Mouse (Mus musculus): ENCODE results near the gene Hs6st3. TPM values are rescaled to one million over a fixed set of nuclear protein-coding genes. Genes with fewer than 3 reads are reported as not detected.
A peak's percentile ranks its signal among the peaks of the same experiment; 100 is the strongest.

The Hs6st3 gene
- polyA plus RNA-seq, 1 experiment from 2014 or later, result 0.80 TPM

- H3K27me3 ChIP-seq, result no peaks in the 10 kb centered on the region
- H3K4me1 ChIP-seq, result no peaks in the 10 kb centered on the region
- H3K27ac ChIP-seq, result no peak overlapping the region
- no peaks in the 10 kb centered on the region for H3K9me3 ChIP-seq (replicated peaks)
- no peak for ATAC-seq (ENCODE audit: low FRiP score)
- H3K4me2 ChIP-seq (replicated peaks), result no peak overlapping the region
- H3K36me3 ChIP-seq, result no peaks in the 10 kb centered on the region
- 94% methylated on average over 8 of the region's 8 CpGs for WGBS
- no peak overlapping the region for H3K4me3 ChIP-seq
- H3K9ac ChIP-seq, result no peak overlapping the region
Observed at GRCm38 (mm10) chr14:119789457-119789856, 651.3 kb downstream of the Hs6st3 start.

GRCm38 (mm10) chr14:119797172-119797850 lies 659.2 kb downstream of the Hs6st3 start:
- WGBS, result 34% methylated on average over 9 of the region's 9 CpGs

GRCm38 (mm10) chr14:119798561-119798960 lies 660.4 kb downstream of the Hs6st3 start:
- Histone ChIP-seq H3K9me3 (replicated peaks) (no peaks in the 10 kb centered on the region), H3K4me3 (no peak overlapping the region), H3K9ac (no peak overlapping the region), H3K36me3 (no peaks in the 10 kb centered on the region), H3K4me2 (replicated peaks) (no peak overlapping the region), H3K27ac (no peak overlapping the region), H3K4me1 (no peaks in the 10 kb centered on the region), H3K27me3 (no peaks in the 10 kb centered on the region)
- ATAC-seq (ENCODE audit: low FRiP score), result no peak
- 92% methylated on average over 11 of the region's 11 CpGs for WGBS

More at GRCm38 (mm10) chr14:119797172-119797850, 659.2 kb downstream of the Hs6st3 start:
- H3K9ac ChIP-seq, result no peak overlapping the region
- no peaks in the 10 kb centered on the region for H3K4me1 ChIP-seq
- no peak overlapping the region for H3K4me3 ChIP-seq
- ATAC-seq (ENCODE audit: low FRiP score), result no peak
- H3K9me3 ChIP-seq (replicated peaks), result no peaks in the 10 kb centered on the region
- no peaks in the 10 kb centered on the region for H3K36me3 ChIP-seq
- no peak overlapping the region for H3K27ac ChIP-seq
- no peaks in the 10 kb centered on the region for H3K27me3 ChIP-seq
- no peak overlapping the region for H3K4me2 ChIP-seq (replicated peaks)

- Histone ChIP-seq H3K36me3 (no peaks in the 10 kb centered on the region), H3K4me1 (no peaks in the 10 kb centered on the region), H3K9me3 (replicated peaks) (no peaks in the 10 kb centered on the region), H3K4me2 (replicated peaks) (no peak overlapping the region), H3K27me3 (no peaks in the 10 kb centered on the region), H3K4me3 (no peak overlapping the region), H3K9ac (no peak overlapping the region), H3K27ac (no peak overlapping the region)
- no peak for ATAC-seq (ENCODE audit: low FRiP score)
- WGBS, result 79% methylated on average over 11 of the region's 11 CpGs
Observed at GRCm38 (mm10) chr14:119800856-119801255, 662.7 kb downstream of the Hs6st3 start.

GRCm38 (mm10) chr14:119813898-119814297 lies 675.8 kb downstream of the Hs6st3 start:
- Histone ChIP-seq H3K9ac (no peak overlapping the region), H3K27me3 (no peaks in the 10 kb centered on the region; the same call in 1 of the 2 replicates), H3K36me3 (no peaks in the 10 kb centered on the region), H3K4me2 (replicated peaks) (no peak overlapping the region), H3K4me1 (0 out of 2 replicates have a peak, but pooled peaks cover 4% of the 10 kb centered on the region), H3K27ac (no peak overlapping the region), H3K9me3 (replicated peaks) (no peaks in the 10 kb centered on the region), H3K4me3 (no peak overlapping the region)
- WGBS, result 93% methylated on average over 4 of the region's 4 CpGs
- ATAC-seq (ENCODE audit: low FRiP score), result no peak

- 78% methylated on average over 5 of the region's 5 CpGs for WGBS
- no peak for ATAC-seq (ENCODE audit: low FRiP score)
- H3K4me3 ChIP-seq, result no peak overlapping the region
- H3K4me1 ChIP-seq, result 0 out of 2 replicates have a peak, but pooled peaks cover 4% of the 10 kb centered on the region
- H3K4me2 ChIP-seq (replicated peaks), result no peak overlapping the region
- no peaks in the 10 kb centered on the region for H3K36me3 ChIP-seq
- H3K27ac ChIP-seq, result no peak overlapping the region
- H3K9me3 ChIP-seq (replicated peaks), result no peaks in the 10 kb centered on the region
- H3K9ac ChIP-seq, result no peak overlapping the region
- no peaks in the 10 kb centered on the region; the same call in 1 of the 2 replicates for H3K27me3 ChIP-seq
Observed at GRCm38 (mm10) chr14:119815616-119816015, 677.5 kb downstream of the Hs6st3 start.

- Histone ChIP-seq H3K9ac (no peak overlapping the region), H3K27ac (no peak overlapping the region), H3K4me3 (no peak overlapping the region), H3K4me2 (replicated peaks) (no peak overlapping the region), H3K36me3 (no peaks in the 10 kb centered on the region), H3K9me3 (replicated peaks) (no peaks in the 10 kb centered on the region), H3K4me1 (0 out of 2 replicates have a peak, but pooled peaks cover 4% of the 10 kb centered on the region), H3K27me3 (no peaks in the 10 kb centered on the region)
- 62% methylated on average over 6 of the region's 6 CpGs for WGBS
- no peak for ATAC-seq (ENCODE audit: low FRiP score)
Observed at GRCm38 (mm10) chr14:119820562-119820961, 682.4 kb downstream of the Hs6st3 start.

- H3K4me3 ChIP-seq, result no peak overlapping the region
- H3K36me3 ChIP-seq, result no peaks in the 10 kb centered on the region
- peak overlapping the region; percentile 25 for H3K4me2 ChIP-seq (replicated peaks)
- no peak overlapping the region for H3K9ac ChIP-seq
- H3K9me3 ChIP-seq (replicated peaks), result no peaks in the 10 kb centered on the region
- ATAC-seq (ENCODE audit: low FRiP score), result peak; percentile 90
- peaks cover 27% of the 10 kb centered on the region for H3K4me1 ChIP-seq
- peak overlapping the region; percentile 66 for H3K27ac ChIP-seq
- no peaks in the 10 kb centered on the region for H3K27me3 ChIP-seq
- 39% methylated on average over 19 of the region's 19 CpGs for WGBS
Observed at GRCm38 (mm10) chr14:119831165-119832011, 693.2 kb downstream of the Hs6st3 start.

GRCm38 (mm10) chr14:119832012-119832325 lies 693.8 kb downstream of the Hs6st3 start:
- Histone ChIP-seq H3K4me3 (no peak overlapping the region), H3K36me3 (no peaks in the 10 kb centered on the region), H3K27ac (peak overlapping the region; percentile 66)

GRCm38 (mm10) chr14:119832940-119833339 lies 694.8 kb downstream of the Hs6st3 start:
- Histone ChIP-seq H3K9me3 (replicated peaks) (no peaks in the 10 kb centered on the region), H3K4me2 (replicated peaks) (no peak overlapping the region), H3K27ac (peak overlapping the region; percentile 26; the same call in 1 of the 2 replicates), H3K4me3 (no peak overlapping the region), H3K36me3 (no peaks in the 10 kb centered on the region), H3K4me1 (peaks cover 27% of the 10 kb centered on the region), H3K27me3 (no peaks in the 10 kb centered on the region), H3K9ac (no peak overlapping the region)
- WGBS, result 42% methylated on average over 9 of the region's 9 CpGs
- peak; percentile 64 for ATAC-seq (ENCODE audit: low FRiP score)

More at GRCm38 (mm10) chr14:119832012-119832325, 693.8 kb downstream of the Hs6st3 start:
- no peaks in the 10 kb centered on the region for H3K27me3 ChIP-seq
- H3K4me1 ChIP-seq, result peaks cover 27% of the 10 kb centered on the region
- WGBS, result 66% methylated on average over 7 of the region's 7 CpGs
- H3K9ac ChIP-seq, result no peak overlapping the region
- peak overlapping the region; percentile 25 for H3K4me2 ChIP-seq (replicated peaks)
- ATAC-seq (ENCODE audit: low FRiP score), result no peak
- no peaks in the 10 kb centered on the region for H3K9me3 ChIP-seq (replicated peaks)

- Histone ChIP-seq H3K36me3 (no peaks in the 10 kb centered on the region), H3K27ac (no peak overlapping the region), H3K4me1 (peaks cover 27% of the 10 kb centered on the region), H3K27me3 (no peaks in the 10 kb centered on the region), H3K9me3 (replicated peaks) (no peaks in the 10 kb centered on the region), H3K9ac (no peak overlapping the region), H3K4me3 (no peak overlapping the region), H3K4me2 (replicated peaks) (no peak overlapping the region)
- WGBS, result 49% methylated on average over 8 of the region's 8 CpGs
- no peak for ATAC-seq (ENCODE audit: low FRiP score)
Observed at GRCm38 (mm10) chr14:119834008-119834700, 696.0 kb downstream of the Hs6st3 start.

- Histone ChIP-seq H3K4me3 (no peak overlapping the region), H3K4me2 (replicated peaks) (no peak overlapping the region), H3K27me3 (no peaks in the 10 kb centered on the region), H3K36me3 (no peaks in the 10 kb centered on the region), H3K9me3 (replicated peaks) (no peaks in the 10 kb centered on the region), H3K27ac (no peak overlapping the region), H3K9ac (no peak overlapping the region), H3K4me1 (peaks cover 34% of the 10 kb centered on the region)
- no peak for ATAC-seq (ENCODE audit: low FRiP score)
- WGBS, result 89% methylated on average over 3 of the region's 3 CpGs
Observed at GRCm38 (mm10) chr14:119836051-119836450, 697.9 kb downstream of the Hs6st3 start.

Measured in hindbrain, embryonic 12.5 days (tissue).